Mouse (Mus musculus): ENCODE measurements around the gene Ankle1. TPM values are rescaled to one million over a fixed set of nuclear protein-coding genes. Genes with fewer than 3 reads are reported as not detected.

Gene Ankle1
- total and polyA plus RNA-seq, 3 experiments: 18.5 to 21.2 TPM; not detected in 1

DNA sequence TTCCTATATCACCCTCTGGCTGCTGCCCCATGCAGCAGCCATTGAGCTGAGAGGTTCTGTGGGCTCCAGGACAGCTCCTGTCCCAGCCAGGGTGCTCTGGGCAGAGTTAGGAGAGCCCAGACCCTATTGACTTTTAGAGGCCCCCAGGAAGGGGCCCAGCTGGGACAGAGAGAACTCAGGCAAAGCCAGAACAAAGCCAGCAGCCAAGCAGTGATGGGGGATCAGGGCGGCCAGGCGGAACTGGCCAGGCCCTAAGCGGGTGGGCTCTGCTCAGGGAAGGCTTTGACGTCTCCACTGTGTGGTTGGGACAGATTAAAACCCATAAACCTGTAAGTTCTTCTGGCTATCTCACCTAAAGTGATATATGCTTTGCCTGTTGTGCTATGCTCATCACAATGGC lies 26.8 kb upstream of the Ankle1 start:
- H3K4me1 ChIP-seq (ENCODE audit: control insufficient read depth in 1 of 2, insufficient read depth in 2 of 2, low read length in 2 of 2): peaks cover 0 to 8% of the 10 kb centered on the region in 2 experiments; a peak in 2 of 4 replicates
- H3K27ac ChIP-seq (ENCODE audit: control insufficient read depth, low read depth, low read length): no peak overlapping the region
- DNase-seq (ENCODE audit: low read depth, low spot score): no peak
- no peak overlapping the region for H3K9ac ChIP-seq (ENCODE audit: control insufficient read depth, low read depth, low read length, poor library complexity, severe bottlenecking)
- H3K36me3 ChIP-seq (ENCODE audit: control insufficient read depth in 1 of 2, insufficient read depth in 2 of 2, low read length in 2 of 2): no peaks in the 10 kb centered on the region; a peak in 1 of 4 replicates
- H3K4me3 ChIP-seq (ENCODE audit: control insufficient read depth in 1 of 2, insufficient read depth in 1 of 2, low read depth in 2 of 2, low read length in 2 of 2): no peak overlapping the region
- no peak for TF ChIP-seq EP300 (IDR thresholded peaks at IDR 0.05; ENCODE audit: low read depth in 1 of 2, low read length in 2 of 2)
- TF ChIP-seq MYB (IDR thresholded peaks at IDR 0.05; ENCODE audit: low read depth, low read length): no peak
- TF ChIP-seq ETS1 (IDR thresholded peaks at IDR 0.05; ENCODE audit: low read depth, low read length): no peak
- TF ChIP-seq RAD21 (IDR thresholded peaks at IDR 0.05; ENCODE audit: low read depth, low read length): no peak
- no peak for TF ChIP-seq TAL1 (IDR thresholded peaks at IDR 0.05; ENCODE audit: low read length)
- TF ChIP-seq JUND (IDR thresholded peaks at IDR 0.05; ENCODE audit: low read depth, low read length): no peak
- no peak for TF ChIP-seq POLR2A (IDR thresholded peaks at IDR 0.05; ENCODE audit: control insufficient read depth in 1 of 2, insufficient read depth in 1 of 2, low read depth in 1 of 2, low read length in 2 of 2, poor library complexity in 1 of 2)
- TF ChIP-seq E2F4 (IDR thresholded peaks at IDR 0.05; ENCODE audit: borderline replicate concordance, low read depth, low read length): no peak
- H3K79me2 ChIP-seq (ENCODE audit: control insufficient read depth, insufficient read depth, low read length, poor library complexity): peaks cover 10% of the 10 kb centered on the region
- H3K27me3 ChIP-seq (ENCODE audit: control insufficient read depth in 1 of 2, insufficient read depth in 2 of 2, low read length in 2 of 2): no peaks in the 10 kb centered on the region
- no peaks in the 10 kb centered on the region for H3K9me3 ChIP-seq (replicated peaks; ENCODE audit: insufficient read depth, low read length)

GRCm38 (mm10) chr8:71379512-71380075 lies 26.2 kb upstream of the Ankle1 start:
- Histone ChIP-seq H3K9ac (ENCODE audit: control insufficient read depth, low read depth, low read length, poor library complexity, severe bottlenecking) (no peak overlapping the region), H3K27me3 (ENCODE audit: control insufficient read depth in 1 of 2, insufficient read depth in 2 of 2, low read length in 2 of 2) (no peaks in the 10 kb centered on the region), H3K36me3 (ENCODE audit: control insufficient read depth in 1 of 2, insufficient read depth in 2 of 2, low read length in 2 of 2) (no peaks in the 10 kb centered on the region; a peak in 1 of 4 replicates), H3K9me3 (replicated peaks; ENCODE audit: insufficient read depth, low read length) (no peaks in the 10 kb centered on the region), H3K27ac (ENCODE audit: control insufficient read depth, low read depth, low read length) (no peak overlapping the region), H3K79me2 (ENCODE audit: control insufficient read depth, insufficient read depth, low read length, poor library complexity) (peaks cover 10% of the 10 kb centered on the region), H3K4me1 (ENCODE audit: control insufficient read depth in 1 of 2, insufficient read depth in 2 of 2, low read length in 2 of 2) (peaks cover 0 to 8% of the 10 kb centered on the region in 2 experiments; a peak in 2 of 4 replicates), H3K4me3 (ENCODE audit: control insufficient read depth in 1 of 2, insufficient read depth in 1 of 2, low read depth in 2 of 2, low read length in 2 of 2) (no peak overlapping the region)
- no peak for TF ChIP-seq NELFE (IDR thresholded peaks at IDR 0.05; ENCODE audit: low read depth, low read length)
- TF ChIP-seq ZMIZ1 (IDR thresholded peaks at IDR 0.05; ENCODE audit: low read depth, low read length): no peak
- TF ChIP-seq NRF1 (IDR thresholded peaks at IDR 0.05; ENCODE audit: insufficient read depth, low read depth, low read length, poor library complexity, severe bottlenecking): no peak
- no peak for TF ChIP-seq GABPA (IDR thresholded peaks at IDR 0.05; ENCODE audit: low read depth, low read length)
- TF ChIP-seq JUND (IDR thresholded peaks at IDR 0.05; ENCODE audit: low read depth, low read length): no peak
- no peak for TF ChIP-seq MYC (IDR thresholded peaks at IDR 0.05; ENCODE audit: low read depth, low read length)
- no peak for TF ChIP-seq CHD2 (IDR thresholded peaks at IDR 0.05; ENCODE audit: low read length)
- no peak for TF ChIP-seq ETS1 (IDR thresholded peaks at IDR 0.05; ENCODE audit: low read depth, low read length)
- TF ChIP-seq MAFK (IDR thresholded peaks at IDR 0.05; ENCODE audit: borderline replicate concordance, low read depth, low read length): no peak
- no peak for TF ChIP-seq BHLHE40 (IDR thresholded peaks at IDR 0.05; ENCODE audit: borderline replicate concordance, low read depth, low read length)
- no peak for TF ChIP-seq TAL1 (IDR thresholded peaks at IDR 0.05; ENCODE audit: low read length)
- TF ChIP-seq UBTF (IDR thresholded peaks at IDR 0.05; ENCODE audit: borderline replicate concordance, insufficient read depth, low read depth, low read length): no peak
- TF ChIP-seq USF2 (IDR thresholded peaks at IDR 0.05; ENCODE audit: borderline replicate concordance in 1 of 2, insufficient read depth in 1 of 2, low read depth in 1 of 2, low read length in 2 of 2): no peak
- no peak for TF ChIP-seq SIN3A (IDR thresholded peaks at IDR 0.05; ENCODE audit: low read length)
- TF ChIP-seq ZNF384 (IDR thresholded peaks at IDR 0.05; ENCODE audit: low read depth, low read length): no peak
- no peak for TF ChIP-seq E2F4 (IDR thresholded peaks at IDR 0.05; ENCODE audit: borderline replicate concordance, low read depth, low read length)
- no peak for TF ChIP-seq MXI1 (IDR thresholded peaks at IDR 0.05; ENCODE audit: low read depth, low read length)
- no peak for TF ChIP-seq MAZ (IDR thresholded peaks at IDR 0.05; ENCODE audit: low read depth, low read length)
- no peak for DNase-seq (ENCODE audit: low read depth, low spot score)
